Mouse (Mus musculus): ENCODE data around the gene Plin3. TPM values are rescaled to one million over a fixed set of nuclear protein-coding genes. Genes with fewer than 3 reads are reported as not detected.
"Not testable (repeated sequence)": the region's sequence is repeated elsewhere in the genome, so short reads cannot be mapped to it uniquely, and the experiment has no call there.

The Plin3 gene
- polyA plus RNA-seq, 1 experiment from 2014 or later = 27.1 TPM

- not testable (repeated sequence) for DNase-seq; H3K9me3 ChIP-seq (replicated peaks); H3K27ac ChIP-seq; ATAC-seq (ENCODE audit: low read depth); H3K27me3 ChIP-seq
- peak overlapping the region; percentile 78 for H3K4me3 ChIP-seq (replicated peaks)
- H3K36me3 ChIP-seq = peaks cover 53% of the 10 kb centered on the region
- H3K4me1 ChIP-seq (replicated peaks) = peaks cover 66% of the 10 kb centered on the region
- H3K9ac ChIP-seq = peak overlapping the region; percentile 80; the same call in 1 of the 2 replicates
- H3K4me2 ChIP-seq = peak overlapping the region; percentile 98
- WGBS (ENCODE audit: insufficient replicate concordance) = 87% methylated on average over 19 of the region's 19 CpGs
Observed at GRCm38 (mm10) chr17:56258269-56258668, 34.4 kb downstream of the Plin3 start.

GRCm38 (mm10) chr17:56257181-56257894 lies 35.3 kb downstream of the Plin3 start:
- peak overlapping the region; percentile 78 for H3K4me3 ChIP-seq (replicated peaks)
- 5% methylated on average over 58 of the region's 58 CpGs for WGBS (ENCODE audit: insufficient replicate concordance)
- ATAC-seq (ENCODE audit: low read depth) = no peak
- no peak for DNase-seq
- H3K4me1 ChIP-seq (replicated peaks) = peaks cover 57% of the 10 kb centered on the region
- H3K36me3 ChIP-seq = peaks cover 44% of the 10 kb centered on the region
- H3K9ac ChIP-seq = peak overlapping the region; percentile 80
- H3K27ac ChIP-seq = peak overlapping the region; percentile 71
- H3K4me2 ChIP-seq = peak overlapping the region; percentile 98
- no peaks in the 10 kb centered on the region for H3K27me3 ChIP-seq
- no peaks in the 10 kb centered on the region for H3K9me3 ChIP-seq (replicated peaks)

- DNase-seq = peak; percentile 94
- no peaks in the 10 kb centered on the region for H3K27me3 ChIP-seq
- H3K9me3 ChIP-seq (replicated peaks) = no peaks in the 10 kb centered on the region
- H3K27ac ChIP-seq = peak within 1 kb of the TSS; percentile 97
- peak; percentile 86 for ATAC-seq (ENCODE audit: low read depth)
- WGBS (ENCODE audit: insufficient replicate concordance) = under 1% methylated on average over 28 of the region's 28 CpGs
- peaks cover 35% of the 10 kb centered on the region for H3K36me3 ChIP-seq
- H3K4me3 ChIP-seq (replicated peaks) = peak within 1 kb of the TSS; percentile 78
- H3K9ac ChIP-seq = peak within 1 kb of the TSS; percentile 80
- H3K4me2 ChIP-seq = peak within 1 kb of the TSS; percentile 98
- H3K4me1 ChIP-seq (replicated peaks) = peaks cover 49% of the 10 kb centered on the region
Observed at GRCm38 (mm10) chr17:56256239-56256881, 36.3 kb downstream of the Plin3 start, which contains the start of gene Fem1a. Fem1a (plus strand) TSS chr17:56256810.

GRCm38 (mm10) chr17:56255863-56256238 lies 36.8 kb downstream of the Plin3 start:
- Histone ChIP-seq H3K36me3 (peaks cover 29% of the 10 kb centered on the region), H3K27me3 (no peaks in the 10 kb centered on the region), H3K4me3 (replicated peaks) (peak overlapping the region; percentile 78), H3K27ac (peak overlapping the region; percentile 97), H3K9ac (peak overlapping the region; percentile 73), H3K4me2 (peak overlapping the region; percentile 95), H3K9me3 (replicated peaks) (no peaks in the 10 kb centered on the region), H3K4me1 (replicated peaks) (peaks cover 46% of the 10 kb centered on the region)
- WGBS (ENCODE audit: insufficient replicate concordance) = under 1% methylated on average over 32 of the region's 32 CpGs
- DNase-seq (peak; percentile 96), ATAC-seq (ENCODE audit: low read depth) (peak; percentile 84)

- peaks cover 42% of the 10 kb centered on the region for H3K4me1 ChIP-seq (replicated peaks)
- no peaks in the 10 kb centered on the region for H3K27me3 ChIP-seq
- no peak overlapping the region for H3K9ac ChIP-seq
- no peak for DNase-seq
- no peaks in the 10 kb centered on the region for H3K9me3 ChIP-seq (replicated peaks)
- peak overlapping the region; percentile 55 for H3K4me2 ChIP-seq
- H3K36me3 ChIP-seq = peaks cover 25% of the 10 kb centered on the region
- ATAC-seq (ENCODE audit: low read depth) = no peak
- H3K4me3 ChIP-seq (replicated peaks) = peak overlapping the region; percentile 78
- WGBS (ENCODE audit: insufficient replicate concordance) = 15% methylated on average over 9 of the region's 9 CpGs
- H3K27ac ChIP-seq = peak overlapping the region; percentile 29; the same call in 1 of the 2 replicates
Observed at GRCm38 (mm10) chr17:56255429-56255828, 37.2 kb downstream of the Plin3 start.

GRCm38 (mm10) chr17:56254695-56255094 lies 38.0 kb downstream of the Plin3 start:
- 73% methylated on average over 4 of the region's 4 CpGs for WGBS (ENCODE audit: insufficient replicate concordance)
- H3K4me3 ChIP-seq (replicated peaks) = no peak overlapping the region
- no peaks in the 10 kb centered on the region for H3K27me3 ChIP-seq
- ATAC-seq (ENCODE audit: low read depth) = no peak
- H3K9me3 ChIP-seq (replicated peaks) = no peaks in the 10 kb centered on the region
- H3K27ac ChIP-seq = no peak overlapping the region
- no peak overlapping the region for H3K4me2 ChIP-seq
- H3K4me1 ChIP-seq (replicated peaks) = peaks cover 35% of the 10 kb centered on the region
- H3K36me3 ChIP-seq = peaks cover 18% of the 10 kb centered on the region
- DNase-seq = no peak
- no peak overlapping the region for H3K9ac ChIP-seq

GRCm38 (mm10) chr17:56251136-56251829 lies 41.4 kb downstream of the Plin3 start:
- 8% methylated on average over 6 of the region's 6 CpGs for WGBS (ENCODE audit: insufficient replicate concordance)
- ATAC-seq (ENCODE audit: low read depth) = no peak
- H3K27ac ChIP-seq = no peak overlapping the region

GRCm38 (mm10) chr17:56245608-56246007 lies 47.1 kb downstream of the Plin3 start:
- no peaks in the 10 kb centered on the region for H3K9me3 ChIP-seq (replicated peaks)
- H3K27ac ChIP-seq = no peak overlapping the region
- DNase-seq (no peak), ATAC-seq (ENCODE audit: low read depth) (no peak)
- H3K36me3 ChIP-seq = no peaks in the 10 kb centered on the region
- no peak overlapping the region for H3K9ac ChIP-seq
- WGBS (ENCODE audit: insufficient replicate concordance) = 51% methylated on average over 7 of the region's 7 CpGs
- no peak overlapping the region for H3K4me3 ChIP-seq (replicated peaks)
- peaks cover 16% of the 10 kb centered on the region for H3K27me3 ChIP-seq
- H3K4me2 ChIP-seq = no peak overlapping the region
- H3K4me1 ChIP-seq (replicated peaks) = no peaks in the 10 kb centered on the region

More at GRCm38 (mm10) chr17:56251136-56251829, 41.4 kb downstream of the Plin3 start:
- no peak overlapping the region for H3K4me2 ChIP-seq
- H3K36me3 ChIP-seq = no peaks in the 10 kb centered on the region
- DNase-seq = peak; percentile 40
- no peak overlapping the region for H3K9ac ChIP-seq
- H3K4me1 ChIP-seq (replicated peaks) = peaks cover 10% of the 10 kb centered on the region
- H3K27me3 ChIP-seq = no peaks in the 10 kb centered on the region
- H3K4me3 ChIP-seq (replicated peaks) = no peak overlapping the region
- no peaks in the 10 kb centered on the region for H3K9me3 ChIP-seq (replicated peaks)

- DNase-seq (peak; percentile 70), ATAC-seq (ENCODE audit: low read depth) (no peak)
- Histone ChIP-seq H3K4me2 (no peak overlapping the region), H3K27ac (no peak overlapping the region), H3K36me3 (no peaks in the 10 kb centered on the region), H3K9ac (no peak overlapping the region), H3K4me1 (replicated peaks) (no peaks in the 10 kb centered on the region), H3K9me3 (replicated peaks) (no peaks in the 10 kb centered on the region), H3K4me3 (replicated peaks) (no peak overlapping the region), H3K27me3 (peaks cover 16% of the 10 kb centered on the region)
- 2% methylated on average over 33 of the region's 33 CpGs for WGBS (ENCODE audit: insufficient replicate concordance)
Observed at GRCm38 (mm10) chr17:56241541-56242401, 50.9 kb downstream of the Plin3 start.

- peak; percentile 48; the same call in 1 of the 2 replicates for ATAC-seq (ENCODE audit: low read depth)
- DNase-seq = no peak
- H3K4me1 ChIP-seq (replicated peaks) = no peaks in the 10 kb centered on the region
- H3K27ac ChIP-seq = no peak overlapping the region
- H3K27me3 ChIP-seq = no peaks in the 10 kb centered on the region
- no peak overlapping the region for H3K4me2 ChIP-seq
- no peak overlapping the region for H3K9ac ChIP-seq
- H3K4me3 ChIP-seq (replicated peaks) = no peak overlapping the region
- H3K9me3 ChIP-seq (replicated peaks) = no peaks in the 10 kb centered on the region
- H3K36me3 ChIP-seq = no peaks in the 10 kb centered on the region
- 5% methylated on average over 14 of the region's 14 CpGs for WGBS (ENCODE audit: insufficient replicate concordance)
Observed at GRCm38 (mm10) chr17:56233818-56234469, 58.7 kb downstream of the Plin3 start.

Measured in liver, embryonic 13.5 days (tissue).